Mouse (Mus musculus) limb, embryonic 15.5 days (tissue): Measurements from ENCODE around the gene Rnf114. TPM values are rescaled to one million over a fixed set of nuclear protein-coding genes. Genes with fewer than 3 reads are reported as not detected.

Experiments used
- ATAC-seq: fragments of 200-750 bp; cut with Nextera tagmentation; 2 replicates; pipeline ENCODE4 v1.8.0; 2017; ENCODE audit warnings: low read depth, moderate TSS enrichment; ENCODE audit not compliant: insufficient number of reproducible peaks, low FRiP score, low TSS enrichment
- H3K27ac ChIP-seq: fragments of 300-500 bp; sonication (generic); 2 replicates; pipeline ENCODE4 v1.5.1; 2015; ENCODE audit warnings: moderate library complexity, mild to moderate bottlenecking, inconsistent platforms
- H3K27me3 ChIP-seq: fragments of 300-500 bp; sonication (generic); 2 replicates; pipeline ENCODE4 v1.6.1; 2015; ENCODE audit warnings: inconsistent platforms
- H3K36me3 ChIP-seq: fragments of 300-500 bp; sonication (generic); 2 replicates; pipeline ENCODE4 v1.6.1; 2015; ENCODE audit warnings: inconsistent platforms
- H3K4me1 ChIP-seq: fragments of 300-500 bp; sonication (generic); 2 replicates; pipeline ENCODE4 v1.6.1; 2015; ENCODE audit warnings: inconsistent platforms
- H3K4me2 ChIP-seq: fragments of 300-500 bp; sonication (generic); 2 replicates; pipeline ENCODE4 v1.6.1; 2015; ENCODE audit warnings: mild to moderate bottlenecking, inconsistent platforms
- H3K4me3 ChIP-seq: fragments of 300-500 bp; sonication (generic); 2 replicates; pipeline ENCODE4 v1.5.1; 2015; ENCODE audit warnings: mild to moderate bottlenecking, inconsistent platforms
- H3K9ac ChIP-seq: fragments of 300-500 bp; sonication (generic); 2 replicates; pipeline ENCODE4 v1.6.1; 2015; ENCODE audit warnings: inconsistent platforms
- H3K9me3 ChIP-seq: fragments of 300-500 bp; sonication (generic); 2 replicates; pipeline ENCODE4 v1.6.1; 2016; ENCODE audit warnings: inconsistent platforms
- WGBS: fragments of 180-500 bp; shearing (Covaris S2); methylation state at CpG from one replicate; pipeline ENCODE4 v1.1.7; 2015; 5-methylcytosine and 5-hydroxymethylcytosine counted together
- polyA plus RNA-seq: library from polyadenylated mRNA; unstranded; fragments of >200 nt; fragmentation: Nextera tagmentation; extraction: Ambion mirVana; gene quantifications from 2 replicates; pipeline ENCODE4 v1.2.1, GENCODE M21; 2015

Gene Rnf114
- polyA plus RNA-seq, 1 experiment from 2014 or later: 69.9 TPM

DNA sequence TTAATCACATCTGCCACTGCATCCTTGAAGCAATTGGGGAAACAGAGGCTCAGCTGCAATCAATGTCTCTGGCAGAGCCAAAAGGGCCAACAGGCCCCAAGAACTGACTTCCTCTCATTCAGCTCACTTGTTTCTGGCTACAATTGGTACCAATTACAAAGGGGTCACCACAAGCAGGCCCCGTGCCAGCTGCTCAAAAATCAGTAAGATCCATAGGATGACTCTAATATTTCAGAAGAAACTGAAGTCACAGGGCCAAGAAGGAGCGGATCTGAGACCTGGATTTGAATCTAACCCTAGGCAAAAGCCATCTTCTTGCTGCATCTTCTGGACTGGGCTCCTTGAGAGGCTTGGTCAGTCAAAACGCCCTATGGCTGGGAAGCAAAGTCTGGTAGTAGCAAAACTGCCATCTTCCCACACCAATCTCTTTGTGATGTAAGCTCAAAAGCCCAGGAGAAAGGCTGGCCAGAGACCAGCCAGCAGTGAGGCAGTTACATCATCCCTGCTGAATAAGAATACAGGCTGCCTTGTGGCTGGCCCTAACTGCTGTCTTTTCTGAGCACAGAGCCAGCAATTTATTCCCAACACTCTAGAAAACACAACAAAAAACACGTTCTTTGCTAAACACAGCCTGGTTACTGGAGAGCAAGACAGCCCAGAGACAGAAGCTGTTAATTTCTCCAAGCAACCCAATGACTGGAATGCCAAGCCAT, 1.5 kb upstream of the Rnf114 start:
- Histone ChIP-seq H3K36me3 (no peaks in the 10 kb centered on the region; the same call in 1 of the 2 replicates), H3K27me3 (no peaks in the 10 kb centered on the region), H3K9me3 (no peaks in the 10 kb centered on the region), H3K27ac (no peak overlapping the region), H3K4me3 (peak overlapping the region; percentile 92), H3K9ac (peak overlapping the region; percentile 89; the same call in 1 of the 2 replicates), H3K4me1 (peaks cover 29% of the 10 kb centered on the region), H3K4me2 (no peak overlapping the region)
- 78% methylated on average over 4 of the region's 4 CpGs for WGBS
- no peak for ATAC-seq

- Histone ChIP-seq H3K4me3 (peak within 1 kb of the TSS; percentile 92), H3K9me3 (no peaks in the 10 kb centered on the region), H3K36me3 (no peaks in the 10 kb centered on the region; the same call in 1 of the 2 replicates), H3K9ac (peak within 1 kb of the TSS; percentile 89), H3K27me3 (no peaks in the 10 kb centered on the region), H3K4me1 (peaks cover 24% of the 10 kb centered on the region), H3K4me2 (peak within 1 kb of the TSS; percentile 90), H3K27ac (peak within 1 kb of the TSS; percentile 97)
- peak; percentile 64 for ATAC-seq
- WGBS: 2% methylated on average over 63 of the region's 63 CpGs
Measured at GRCm38 (mm10) chr2:167492713-167493636, 530 bp downstream of the Rnf114 start, which contains the start of gene Spata2. TSS of gene Spata2 (minus strand) at chr2:167492887.

- no peak overlapping the region for H3K4me2 ChIP-seq
- no peak for ATAC-seq
- H3K36me3 ChIP-seq: no peaks in the 10 kb centered on the region; the same call in 1 of the 2 replicates
- WGBS: 83% methylated on average over 7 of the region's 7 CpGs
- H3K4me1 ChIP-seq: peaks cover 12% of the 10 kb centered on the region
- H3K9me3 ChIP-seq: no peaks in the 10 kb centered on the region
- no peak overlapping the region for H3K27ac ChIP-seq
- no peak overlapping the region for H3K9ac ChIP-seq
- no peaks in the 10 kb centered on the region for H3K27me3 ChIP-seq
- H3K4me3 ChIP-seq: no peak overlapping the region
Measured at GRCm38 (mm10) chr2:167496437-167496836, 4.0 kb downstream of the Rnf114 start.

DNA sequence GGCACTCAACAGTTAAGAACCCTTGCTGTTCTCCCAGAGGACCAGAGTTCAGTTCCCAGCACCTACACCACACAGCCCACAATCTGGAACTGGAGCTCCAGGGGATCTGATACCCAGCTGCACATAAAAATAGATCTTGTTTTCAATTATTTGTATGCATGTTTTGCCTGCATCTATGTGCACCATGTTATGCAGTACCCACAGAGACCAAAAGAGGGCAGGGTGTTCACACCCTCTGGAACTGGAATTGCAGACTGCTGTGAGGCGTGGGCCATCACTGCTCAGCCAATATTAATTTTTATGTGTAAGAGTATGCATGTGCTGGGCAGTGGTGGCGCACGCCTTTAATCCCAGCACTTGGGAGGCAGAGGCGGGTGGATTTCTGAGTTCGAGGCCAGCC, 4.8 kb downstream of the Rnf114 start:
- no peaks in the 10 kb centered on the region for H3K9me3 ChIP-seq
- no peak overlapping the region for H3K9ac ChIP-seq
- no peak overlapping the region for H3K27ac ChIP-seq
- H3K4me2 ChIP-seq: no peak overlapping the region
- WGBS: 69% methylated on average over 5 of the region's 5 CpGs
- H3K4me3 ChIP-seq: no peak overlapping the region
- H3K36me3 ChIP-seq: no peaks in the 10 kb centered on the region; the same call in 1 of the 2 replicates
- H3K4me1 ChIP-seq: peaks cover 5% of the 10 kb centered on the region; the same call in 1 of the 2 replicates
- H3K27me3 ChIP-seq: no peaks in the 10 kb centered on the region
- no peak for ATAC-seq

- Histone ChIP-seq H3K27ac (peak overlapping the region; percentile 43; the same call in 1 of the 2 replicates), H3K27me3 (no peaks in the 10 kb centered on the region), H3K9me3 (no peaks in the 10 kb centered on the region), H3K9ac (peak overlapping the region; percentile 87; the same call in 1 of the 2 replicates), H3K4me1 (peaks cover 30% of the 10 kb centered on the region), H3K36me3 (peaks cover 9% of the 10 kb centered on the region), H3K4me3 (peak overlapping the region; percentile 99), H3K4me2 (peak overlapping the region; percentile 93)
- peak; percentile 3; the same call in 1 of the 2 replicates for ATAC-seq
- 45% methylated on average over 13 of the region's 13 CpGs for WGBS
Measured at GRCm38 (mm10) chr2:167502554-167503252, 10.3 kb downstream of the Rnf114 start.

GRCm38 (mm10) chr2:167503253-167503895, 10.9 kb downstream of the Rnf114 start:
- no peaks in the 10 kb centered on the region for H3K27me3 ChIP-seq
- H3K4me2 ChIP-seq: peak overlapping the region; percentile 93
- peaks cover 15% of the 10 kb centered on the region for H3K36me3 ChIP-seq
- under 1% methylated on average over 81 of the region's 85 CpGs for WGBS
- peaks cover 30% of the 10 kb centered on the region for H3K4me1 ChIP-seq
- peak overlapping the region; percentile 99 for H3K4me3 ChIP-seq
- peak overlapping the region; percentile 83 for H3K27ac ChIP-seq
- peak overlapping the region; percentile 87 for H3K9ac ChIP-seq
- no peaks in the 10 kb centered on the region for H3K9me3 ChIP-seq
- peak; percentile 85 for ATAC-seq

DNA sequence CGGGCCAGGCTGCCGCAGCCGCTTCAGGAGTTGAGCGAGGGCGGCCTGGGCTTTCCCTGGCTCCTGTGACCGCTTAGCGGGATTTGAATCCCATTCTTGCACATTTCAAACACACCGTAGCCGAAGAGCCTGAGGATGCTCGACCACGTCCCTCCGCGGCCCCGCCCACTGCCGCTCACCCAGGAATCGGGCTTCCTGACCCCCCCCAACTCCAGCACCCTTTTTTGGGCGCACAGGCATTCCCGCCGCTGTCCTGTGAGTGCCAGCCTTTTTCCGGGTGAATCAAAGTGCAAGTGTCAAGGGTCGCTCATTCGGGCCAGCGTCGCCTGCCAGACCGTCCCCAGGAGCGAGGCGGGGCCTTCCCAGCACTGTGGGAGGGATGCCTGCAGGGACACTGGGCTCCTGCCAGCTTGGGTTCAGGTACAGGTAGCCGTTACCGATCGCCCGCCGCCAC, 11.5 kb downstream of the Rnf114 start:
- no peaks in the 10 kb centered on the region for H3K27me3 ChIP-seq
- H3K4me2 ChIP-seq: peak overlapping the region; percentile 93
- H3K4me3 ChIP-seq: peak overlapping the region; percentile 99
- peak overlapping the region; percentile 87 for H3K9ac ChIP-seq
- no peak for ATAC-seq
- peak overlapping the region; percentile 83 for H3K27ac ChIP-seq
- peaks cover 30% of the 10 kb centered on the region for H3K4me1 ChIP-seq
- H3K36me3 ChIP-seq: peaks cover 21% of the 10 kb centered on the region
- H3K9me3 ChIP-seq: no peaks in the 10 kb centered on the region
- under 1% methylated on average over 32 of the region's 32 CpGs for WGBS

DNA sequence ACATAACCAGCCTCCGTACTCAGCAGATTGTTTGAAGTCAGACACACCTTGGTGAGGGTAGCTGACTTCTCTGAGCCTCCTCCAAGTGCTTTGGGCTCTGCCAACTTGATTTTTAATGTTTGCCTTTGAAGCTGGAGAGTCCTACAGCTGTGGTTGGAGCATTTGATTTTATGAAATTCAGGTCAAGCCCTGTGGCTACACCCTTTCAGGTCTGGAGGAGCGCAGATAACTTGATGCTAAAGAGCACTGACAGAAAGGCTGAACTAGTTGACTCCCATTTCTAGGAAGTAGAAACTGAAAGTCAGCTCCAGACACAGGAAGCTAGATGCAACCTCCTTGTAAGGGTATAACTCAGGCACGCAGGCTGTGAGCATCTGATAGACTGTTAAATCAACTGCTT, 12.7 kb downstream of the Rnf114 start:
- WGBS: 69% methylated on average over 3 of the region's 3 CpGs
- Histone ChIP-seq H3K4me2 (peak overlapping the region; percentile 93), H3K27ac (no peak overlapping the region), H3K4me1 (peaks cover 30% of the 10 kb centered on the region), H3K4me3 (peak overlapping the region; percentile 99; the same call in 1 of the 2 replicates), H3K9ac (no peak overlapping the region), H3K27me3 (no peaks in the 10 kb centered on the region), H3K9me3 (no peaks in the 10 kb centered on the region), H3K36me3 (peaks cover 31% of the 10 kb centered on the region)
- no peak for ATAC-seq

GRCm38 (mm10) chr2:167506546-167507260, 14.3 kb downstream of the Rnf114 start:
- no peak overlapping the region for H3K9ac ChIP-seq
- WGBS: 80% methylated on average over 10 of the region's 10 CpGs

DNA sequence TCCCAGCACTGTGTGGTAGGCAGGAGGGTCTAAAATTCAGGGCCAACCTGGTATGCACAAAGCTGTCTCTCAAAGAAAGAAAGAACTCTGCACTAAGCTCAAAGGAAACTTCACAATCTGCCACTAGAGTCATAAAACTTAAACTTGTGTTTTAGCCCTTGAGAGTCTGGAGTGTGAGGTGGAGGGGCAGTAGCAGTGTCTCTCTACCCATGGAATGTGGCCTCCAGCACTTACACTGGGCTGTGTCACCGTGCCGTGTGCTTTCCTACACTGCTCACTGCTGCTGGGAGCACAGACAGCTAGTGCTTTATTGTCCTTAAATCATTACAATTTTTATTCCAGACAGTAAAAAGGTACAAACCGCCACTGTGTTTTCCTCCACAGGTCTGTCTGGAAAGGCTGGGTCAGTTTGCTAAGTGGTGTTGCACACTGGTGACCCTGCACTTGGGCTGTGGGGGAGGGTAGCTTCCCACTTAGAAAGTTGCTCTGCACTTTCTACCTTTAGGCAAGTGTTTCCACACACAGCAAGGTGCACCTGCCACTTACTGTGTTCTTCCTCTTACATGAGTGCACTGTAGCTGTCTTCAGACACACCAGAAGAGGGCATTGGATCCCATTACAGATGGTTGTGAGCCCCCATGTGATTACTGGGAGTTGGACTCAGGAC, 15.4 kb downstream of the Rnf114 start:
- H3K4me3 ChIP-seq: no peak overlapping the region
- no peak overlapping the region for H3K27ac ChIP-seq
- H3K27me3 ChIP-seq: no peaks in the 10 kb centered on the region
- ATAC-seq: no peak
- no peak overlapping the region for H3K4me2 ChIP-seq
- 75% methylated on average over 3 of the region's 3 CpGs for WGBS
- no peak overlapping the region for H3K9ac ChIP-seq
- H3K4me1 ChIP-seq: peaks cover 29% of the 10 kb centered on the region
- H3K36me3 ChIP-seq: peaks cover 57% of the 10 kb centered on the region
- no peaks in the 10 kb centered on the region for H3K9me3 ChIP-seq

More at GRCm38 (mm10) chr2:167506546-167507260, 14.3 kb downstream of the Rnf114 start:
- Histone ChIP-seq H3K27me3 (no peaks in the 10 kb centered on the region), H3K36me3 (peaks cover 46% of the 10 kb centered on the region), H3K4me2 (no peak overlapping the region), H3K4me3 (no peak overlapping the region), H3K9me3 (no peaks in the 10 kb centered on the region), H3K27ac (no peak overlapping the region), H3K4me1 (peaks cover 30% of the 10 kb centered on the region)
- ATAC-seq: no peak
